8 mouse cellular contexts compared by ENCODE assay signal in genomic region chr6:47594926-47595623, GRCm38 (mm10). TPM values are rescaled to one million over a fixed set of nuclear protein-coding genes. Genes with fewer than 3 reads are reported as not detected.
DNase-seq lines count a peak whose midpoint lies in the region; ATAC-seq and TF ChIP-seq lines count a peak whose summit lies in the region.

Gene Ezh2 (minus strand): TSS chr6:47595341.

- H3K4me3 ChIP-seq in hindbrain, postnatal 0 days (ENCODE audit: low read length): peak within 1 kb of the TSS; percentile 86
- peak within 1 kb of the TSS; percentile 96 for H3K4me3 ChIP-seq in left cerebral cortex, adult 2 months

- peak within 1 kb of the TSS; percentile 92 for H3K9ac ChIP-seq in hindbrain, postnatal 0 days (replicated peaks; ENCODE audit: low read length)

- 0 out of 2 replicates have a peak, but pooled peaks cover 3% of the 10 kb centered on the region for H3K4me1 ChIP-seq in hindbrain, postnatal 0 days (ENCODE audit: insufficient read depth, low read length)

- peak within 1 kb of the TSS; percentile 94 for H3K4me2 ChIP-seq in hindbrain, postnatal 0 days (ENCODE audit: low read depth, low read length)

- H3K27me3 ChIP-seq in hindbrain, postnatal 0 days (ENCODE audit: insufficient read depth, low read length): no peaks in the 10 kb centered on the region

- intact Hi-C loops in left cerebral cortex, adult 2 months (cut with DNase I): no loop called here

- TF ChIP-seq CTCF in hindbrain, postnatal 0 days (IDR thresholded peaks at IDR 0.05; ENCODE audit: low read depth): no peak
- TF ChIP-seq CTCF in left cerebral cortex, adult 2 months (IDR thresholded peaks at IDR 0.05): no peak

- ATAC-seq in hindbrain, postnatal 0 days: peak; percentile 99
- peak; percentile 97 for ATAC-seq in megakaryocyte, adult 5-6 weeks (ENCODE audit: poor library complexity, severe bottlenecking)

- peak within 1 kb of the TSS; percentile 97 for H3K27ac ChIP-seq in hindbrain, postnatal 0 days
- H3K27ac ChIP-seq in left cerebral cortex, adult 2 months: peak within 1 kb of the TSS; percentile 78

- H3K36me3 ChIP-seq in hindbrain, postnatal 0 days (ENCODE audit: insufficient read depth, low read length): no peaks in the 10 kb centered on the region

- no peaks in the 10 kb centered on the region for H3K9me3 ChIP-seq in hindbrain, postnatal 0 days (ENCODE audit: low read length)

- under 1% methylated on average over 64 of the region's 69 CpGs for WGBS in hindbrain, postnatal 0 days

- DNase-seq in WW6 (ENCODE audit: low read depth, low spot score): peak; percentile 87
- DNase-seq in cerebellum, postnatal 4 days (ENCODE audit: low spot score in 2 of 2): peak; percentile 91 to 98
- DNase-seq in gastrocnemius, adult 18-20 months (ENCODE audit: low spot score): peak; percentile 98
- DNase-seq in hindbrain, postnatal 0 days (ENCODE audit: low spot score): peak; percentile 99
- peak; percentile 96 to 97 for DNase-seq in left cerebral cortex, adult 2 months (ENCODE audit: extremely low spot score in 1 of 2, low spot score in 2 of 2)
- DNase-seq in right cerebral cortex, adult 2 months (ENCODE audit: low spot score in 2 of 2): peak; percentile 97
- DNase-seq in urinary bladder, postnatal 14 days (ENCODE audit: low spot score): peak; percentile 98

RNA-seq across cellular contexts. Expression of gene Ezh2, which starts in this region (rescaled TPM):
- 1 to 10 TPM; 5.7 to 6.4 TPM for total RNA-seq in gastrocnemius, adult 18-20 months (2021)
- total RNA-seq in hindbrain, postnatal 0 days (2014; rRNA removed): 23.1 and 25.8 TPM in 2 replicates
- 32.0 and 37.1 TPM in 2 replicates for polyA plus RNA-seq in hindbrain, postnatal 0 days (2015; fragmentation: Nextera tagmentation; extraction: Ambion mirVana)
- 10 to 100 TPM; 11.3 to 13.5 TPM for total RNA-seq in left cerebral cortex, adult 2 months (2021)
- total RNA-seq in megakaryocyte, adult 5-6 weeks (2015): 181 and 207 TPM in 2 replicates
- 125 and 151 TPM in 2 replicates for total RNA-seq in megakaryocyte, adult 5-6 weeks (2017)

Comparison
In these comparisons a context has a peak if more than half of its experiments do, and no peak if none do; other contexts are left out.
1. Peak in every context shown above with its lines: DNase-seq, ATAC-seq, H3K4me3 ChIP-seq and H3K27ac ChIP-seq.